Mouse (Mus musculus): ENCODE results near the gene Abca12. TPM values are rescaled to one million over a fixed set of nuclear protein-coding genes. Genes with fewer than 3 reads are reported as not detected.

Gene Abca12
- 0.02 and 0.55 TPM in 2 replicates for polyA plus RNA-seq (2012; rRNA removed; ENCODE audit: low replicate concordance)

GRCm38 (mm10) chr1:71414810-71415209, at the start of gene Abca12:
Gene Abca12, minus strand, starts transcription at chr1:71414910.

Other genes with a start within 250 kb of the Abca12 start
- gene Atic, start 142.2 kb upstream of the Abca12 start, polyA plus RNA-seq (2012; rRNA removed; ENCODE audit: low replicate concordance) = 25.5 and 31.9 TPM in 2 replicates
- gene Fn1, start 238.3 kb upstream of the Abca12 start, polyA plus RNA-seq (2012; rRNA removed; ENCODE audit: low replicate concordance) = 517 and 755 TPM in 2 replicates

Data from mammary gland, adult 2 months (tissue).